Mouse (Mus musculus) cortical plate, adult 2 months (tissue): ENCODE measurements around the gene Pdgfb.

Source experiments
- CTCF ChIP-seq: fragments of 200-500 bp; IDR thresholded peaks from 2 replicates; pipeline ENCODE4 v1.5.1; 2011; ENCODE audit warnings: mild to moderate bottlenecking, control low read depth, low read length; ENCODE audit not compliant: insufficient read depth; ENCODE audit errors: extremely low read depth
- POLR2A ChIP-seq: fragments of 200-500 bp; IDR thresholded peaks from 2 replicates; pipeline ENCODE4 v1.6.1; 2011; ENCODE audit warnings: mild to moderate bottlenecking, low read length, control low read depth; ENCODE audit not compliant: insufficient read depth; ENCODE audit errors: extremely low read depth

DNA sequence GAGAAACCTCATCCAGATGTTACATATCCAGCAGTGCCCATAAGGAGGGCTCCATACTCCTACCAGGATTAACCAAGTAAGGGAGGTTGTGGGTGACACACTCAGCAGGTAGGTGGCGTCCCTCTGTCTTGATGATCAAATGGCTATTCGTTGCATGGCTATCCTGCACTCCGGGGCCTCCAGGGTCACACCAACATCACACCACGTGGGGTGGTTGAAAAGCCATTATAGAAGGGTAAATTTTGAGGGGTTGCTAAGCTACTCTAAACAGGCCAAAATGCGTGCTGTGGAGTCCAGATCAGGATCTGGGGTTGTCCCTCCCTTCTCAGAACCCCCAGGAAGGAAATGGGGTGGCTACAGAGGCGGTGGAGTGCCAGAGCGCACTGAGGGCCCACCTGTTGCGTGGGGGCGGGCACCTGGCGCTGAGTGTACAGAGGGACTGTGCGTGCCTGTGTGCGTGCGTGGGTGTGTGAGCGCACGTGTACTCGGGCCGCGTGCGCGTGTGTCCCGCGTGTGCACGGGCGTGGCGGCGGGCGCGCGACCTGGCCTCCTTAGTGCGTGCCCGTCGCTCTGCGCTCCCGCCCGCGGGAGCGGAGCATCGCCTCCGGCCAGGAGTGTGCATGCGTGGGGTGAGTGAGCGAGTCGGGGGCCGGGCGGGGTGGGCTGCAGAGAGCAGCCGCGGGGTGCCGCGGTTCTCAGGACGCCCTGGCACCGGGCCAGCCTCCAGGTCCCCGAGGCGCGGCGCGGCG is 2.8 kb downstream of the Pdgfb start:
- TF ChIP-seq CTCF (no peak), POLR2A (peak; percentile 54)
